Mouse (Mus musculus) G1E (cell line): ENCODE results near the gene Sppl2b. TPM values are rescaled to one million over a fixed set of nuclear protein-coding genes. Genes with fewer than 3 reads are reported as not detected.

Experiments used
- ATAC-seq: 2 replicates; pipeline ENCODE4 v1.8.0; 2016; ENCODE audit warnings: mild to moderate bottlenecking; ENCODE audit not compliant: insufficient number of reproducible peaks, poor library complexity, low FRiP score, severe bottlenecking; ENCODE audit errors: extremely low read depth
- DNase-seq: peaks from one replicate; pipeline ENCODE4 v3.0.0; 2012; ENCODE audit warnings: low spot score
- H3K27me3 ChIP-seq: 2 replicates; pipeline ENCODE4 v1.6.1; 2012; ENCODE audit warnings: mild to moderate bottlenecking, low read length, inconsistent platforms; ENCODE audit not compliant: insufficient read depth
- H3K36me3 ChIP-seq: replicated peaks from 2 replicates; pipeline ENCODE3; 2012; ENCODE audit warnings: mild to moderate bottlenecking, inconsistent platforms
- H3K4me1 ChIP-seq: 2 replicates; pipeline ENCODE4 v1.6.1; 2012; ENCODE audit warnings: low read depth, low read length, inconsistent platforms, mixed read lengths; ENCODE audit not compliant: insufficient read depth
- H3K4me3 ChIP-seq: 2 replicates; pipeline ENCODE4 v1.5.1; 2012; ENCODE audit warnings: low read depth, mild to moderate bottlenecking, inconsistent platforms, low read length, moderate library complexity, mixed read lengths
- H3K9me3 ChIP-seq: replicated peaks from 2 replicates; pipeline ENCODE4 v1.6.1; 2012; ENCODE audit warnings: inconsistent platforms
- CTCF ChIP-seq: IDR thresholded peaks from 2 replicates; pipeline ENCODE4 v1.5.1; 2012; ENCODE audit warnings: low read depth, low read length, inconsistent platforms, mixed read lengths
- GATA1 ChIP-seq: IDR thresholded peaks from 2 replicates; pipeline ENCODE4 v1.6.1; 2012; ENCODE audit warnings: borderline replicate concordance, low read length, inconsistent platforms, mixed read lengths
- GATA2 ChIP-seq: IDR thresholded peaks from 2 replicates; pipeline ENCODE4 v1.6.1; 2012; ENCODE audit warnings: low read depth, low read length, inconsistent platforms, borderline replicate concordance
- POLR2AphosphoS5 ChIP-seq: IDR thresholded peaks from 2 replicates; pipeline ENCODE4 v1.6.1; 2012; ENCODE audit warnings: low read depth, low read length, inconsistent platforms; ENCODE audit not compliant: insufficient replicate concordance
- TAL1 ChIP-seq: conservative IDR thresholded peaks from 2 replicates; pipeline ENCODE4 v1.6.1; 2012; ENCODE audit warnings: low read depth, low read length, inconsistent platforms, mixed read lengths
- polyA plus RNA-seq: library from polyadenylated mRNA; stranded (reverse); fragments of >175 nt; gene quantifications from 2 replicates; pipeline ENCODE4 v1.2.3, GENCODE M21; 2012
- total RNA-seq, 2 experiments: library from RNA; stranded (forward) in 1 of 2; stranded (reverse) in 1 of 2; fragments of 200-1000 nt in 1 of 2; fragments of >200 nt in 1 of 2; fragmentation: Nextera tagmentation in 1 of 2; gene quantifications; 2 replicates each; pipeline ENCODE4 v1.2.3; 2014 to 2017

Gene Sppl2b
- total and polyA plus RNA-seq, 3 experiments, result 18.0 to 76.6 (median 55.1) TPM

DNA sequence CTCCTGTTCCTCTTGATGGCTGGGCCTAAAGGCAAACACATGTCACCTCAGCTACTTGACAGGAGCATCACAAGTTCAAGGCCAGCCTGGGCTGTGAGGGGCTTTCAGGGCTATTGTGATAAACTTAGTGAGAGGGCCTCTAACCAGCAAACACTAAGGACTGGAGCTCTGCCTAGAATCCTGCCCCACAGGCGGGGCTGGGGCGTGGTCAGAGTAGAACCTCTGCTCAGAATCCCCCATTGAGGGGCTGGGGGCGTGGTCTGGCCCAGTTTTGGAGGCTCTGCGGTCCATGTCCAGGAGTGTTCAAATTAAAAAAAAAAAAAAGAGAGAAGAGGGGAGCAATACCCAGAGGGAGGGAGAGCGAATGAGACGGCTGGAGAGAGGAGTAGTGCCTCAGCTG lies 40.6 kb downstream of the Sppl2b start:
- no peak overlapping the region for H3K4me3 ChIP-seq
- peaks cover 34% of the 10 kb centered on the region for H3K4me1 ChIP-seq
- DNase-seq, result no peak
- H3K36me3 ChIP-seq, result peaks cover 40% of the 10 kb centered on the region
- H3K9me3 ChIP-seq, result peaks cover 5% of the 10 kb centered on the region; the same call in 1 of the 2 replicates
- TF ChIP-seq TAL1 (no peak), CTCF (no peak), GATA1 (no peak), GATA2 (no peak), POLR2AphosphoS5 (no peak)
- ATAC-seq, result no peak
- H3K27me3 ChIP-seq, result peaks cover 25% of the 10 kb centered on the region; the same call in 1 of the 2 replicates

- H3K9me3 ChIP-seq, result peaks cover 5% of the 10 kb centered on the region; the same call in 1 of the 2 replicates
- H3K27me3 ChIP-seq, result peaks cover 19% of the 10 kb centered on the region; the same call in 1 of the 2 replicates
- peaks cover 41% of the 10 kb centered on the region for H3K4me1 ChIP-seq
- 0 out of 2 replicates have a peak overlapping the region, but pooled peaks have one; percentile 7 for H3K4me3 ChIP-seq
- DNase-seq (no peak), ATAC-seq (no peak)
- TF ChIP-seq POLR2AphosphoS5 (no peak), GATA2 (no peak), TAL1 (no peak), CTCF (no peak), GATA1 (no peak)
- peaks cover 40% of the 10 kb centered on the region for H3K36me3 ChIP-seq
Observed at GRCm38 (mm10) chr10:80896581-80897485, 41.8 kb downstream of the Sppl2b start.

DNA sequence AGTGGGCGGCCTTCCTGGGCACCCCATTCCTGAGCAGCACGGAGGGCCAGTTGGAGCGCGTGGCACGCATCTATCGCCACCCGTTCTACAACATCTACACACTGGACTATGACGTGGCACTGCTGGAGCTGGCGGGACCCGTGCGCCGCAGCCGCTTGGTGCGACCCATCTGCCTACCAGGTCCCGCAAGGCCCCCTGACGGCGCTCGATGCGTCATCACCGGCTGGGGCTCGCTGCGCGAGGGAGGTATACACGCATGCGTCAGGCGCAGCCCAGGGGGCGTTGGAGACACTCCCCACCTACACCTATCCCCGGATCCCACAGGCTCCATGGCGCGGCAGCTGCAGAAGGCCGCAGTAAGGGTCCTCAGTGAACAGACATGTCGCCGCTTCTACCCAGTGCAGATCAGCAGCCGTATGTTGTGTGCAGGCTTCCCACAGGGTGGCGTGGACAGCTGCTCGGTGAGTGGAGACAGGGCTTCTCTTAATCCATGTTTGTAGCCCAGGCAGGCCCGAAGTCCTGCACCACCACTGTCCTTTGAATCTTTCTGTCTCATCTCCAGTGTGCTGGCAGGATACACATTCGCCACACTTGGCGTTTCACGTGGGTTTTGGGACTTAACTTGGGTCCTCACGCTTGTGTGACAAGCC lies 42.9 kb downstream of the Sppl2b start:
- TF ChIP-seq CTCF, result no peak
- TF ChIP-seq TAL1, result no peak
- no peak for ATAC-seq

DNA sequence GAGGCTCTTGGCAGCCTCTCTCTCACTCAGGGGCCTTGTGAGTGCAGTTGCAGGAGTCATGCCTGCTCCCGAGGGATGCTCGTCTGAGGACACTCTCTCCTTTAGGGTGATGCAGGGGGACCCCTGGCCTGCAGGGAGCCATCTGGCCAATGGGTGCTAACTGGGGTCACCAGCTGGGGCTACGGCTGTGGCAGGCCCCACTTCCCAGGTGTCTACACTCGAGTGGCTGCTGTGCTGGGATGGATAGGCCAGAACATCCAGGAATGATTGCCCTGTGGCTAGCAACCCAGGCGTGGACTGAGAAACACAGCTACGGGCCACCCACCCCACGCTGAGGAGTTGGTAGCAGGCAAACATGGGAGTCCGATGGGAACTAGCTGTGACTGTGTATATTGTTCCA lies 44.0 kb downstream of the Sppl2b start:
- ATAC-seq (no peak), DNase-seq (no peak)
- Histone ChIP-seq H3K27me3 (peaks cover 17% of the 10 kb centered on the region; the same call in 1 of the 2 replicates), H3K9me3 (no peaks in the 10 kb centered on the region), H3K4me1 (peaks cover 48% of the 10 kb centered on the region), H3K4me3 (peak overlapping the region; percentile 97), H3K36me3 (peaks cover 40% of the 10 kb centered on the region)
- TF ChIP-seq CTCF, result no peak
- TF ChIP-seq GATA2, result no peak
- no peak for TF ChIP-seq TAL1
- no peak for TF ChIP-seq GATA1
- TF ChIP-seq POLR2AphosphoS5, result no peak

More for the DNA sequence above, 42.9 kb downstream of the Sppl2b start:
- Histone ChIP-seq H3K4me1 (peaks cover 46% of the 10 kb centered on the region), H3K27me3 (peaks cover 12% of the 10 kb centered on the region; the same call in 1 of the 2 replicates), H3K4me3 (peak overlapping the region; percentile 18; the same call in 1 of the 2 replicates), H3K36me3 (peaks cover 40% of the 10 kb centered on the region), H3K9me3 (no peaks in the 10 kb centered on the region)
- DNase-seq, result no peak

DNA sequence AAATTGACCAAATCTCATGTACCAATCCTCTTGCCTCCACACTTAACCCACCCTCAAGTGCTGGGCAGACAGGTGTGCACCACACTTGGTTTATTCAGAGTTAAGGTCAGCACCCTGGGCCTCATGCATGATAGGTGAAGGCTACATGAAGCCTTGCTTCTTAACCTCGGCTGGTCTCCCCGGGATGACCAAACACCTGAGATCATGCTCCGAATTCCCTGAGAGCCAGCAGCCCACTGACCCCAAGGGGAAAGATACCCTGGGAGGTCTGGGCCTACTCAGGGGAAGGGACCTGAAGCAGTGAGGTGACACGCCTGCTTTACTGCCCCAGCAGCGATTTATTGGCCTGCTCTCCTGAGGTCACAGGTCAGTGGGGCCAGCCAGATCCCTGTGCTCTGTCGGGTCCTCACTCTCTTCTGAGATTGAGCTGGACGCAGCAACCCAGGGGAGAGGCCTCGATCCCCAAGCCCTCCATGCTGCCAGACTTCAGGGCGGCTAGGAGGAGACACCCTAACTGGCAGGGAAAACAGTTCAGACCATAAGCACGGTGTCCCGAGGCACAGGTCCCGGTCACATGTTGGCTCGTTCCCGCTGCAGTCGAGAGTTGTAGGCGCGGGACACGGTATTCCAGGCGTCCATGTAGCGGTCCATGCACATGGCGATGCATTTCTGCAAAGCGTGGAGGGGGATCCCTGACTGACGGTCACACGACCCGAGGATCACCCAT lies 44.7 kb downstream of the Sppl2b start:
- H3K4me3 ChIP-seq, result peak overlapping the region; percentile 97
- ATAC-seq (no peak), DNase-seq (no peak)
- H3K27me3 ChIP-seq, result peaks cover 20% of the 10 kb centered on the region; the same call in 1 of the 2 replicates
- H3K4me1 ChIP-seq, result peaks cover 50% of the 10 kb centered on the region
- TF ChIP-seq POLR2AphosphoS5 (no peak), GATA1 (no peak), TAL1 (no peak), GATA2 (no peak), CTCF (no peak)
- no peaks in the 10 kb centered on the region for H3K9me3 ChIP-seq
- H3K36me3 ChIP-seq, result peaks cover 40% of the 10 kb centered on the region
